Mouse (Mus musculus) ES-E14 (cell line): ENCODE results near the gene Ager. TPM values are rescaled to one million over a fixed set of nuclear protein-coding genes. Genes with fewer than 3 reads are reported as not detected.

Source experiments
- DNase-seq: peaks from one replicate; pipeline ENCODE4 v3.0.0-alpha.2; 2013; ENCODE audit warnings: low read depth, low spot score
- H3K27ac ChIP-seq: 2 replicates; pipeline ENCODE4 v1.5.1; 2012; ENCODE audit warnings: low read depth, mild to moderate bottlenecking, low read length, moderate library complexity, mixed read lengths; ENCODE audit not compliant: poor library complexity, insufficient read depth, severe bottlenecking
- H3K36me3 ChIP-seq: 2 replicates; pipeline ENCODE4 v1.6.1; 2012; ENCODE audit warnings: mild to moderate bottlenecking, low read length, moderate library complexity, mixed read lengths; ENCODE audit not compliant: control insufficient read depth, poor library complexity, insufficient read depth, severe bottlenecking
- H3K4me1 ChIP-seq, 2 experiments: fragments of 150-350 bp in 1 of 2; sonication (generic) in 1 of 2; 2 replicates each; pipeline ENCODE4 v1.6.1; 2012; ENCODE audit warnings: low read length in 2 of 2, mild to moderate bottlenecking in 1 of 2, mixed read lengths in 1 of 2; ENCODE audit not compliant: control insufficient read depth in 2 of 2, insufficient read depth in 2 of 2, poor library complexity in 1 of 2
- H3K4me3 ChIP-seq, 2 experiments: fragments of 150-350 bp in 1 of 2; sonication (generic) in 1 of 2; 2 replicates each; pipeline ENCODE4 v1.5.1; 2012; ENCODE audit warnings: low read length in 2 of 2, low read depth in 1 of 2, mild to moderate bottlenecking in 1 of 2, mixed read lengths in 1 of 2; ENCODE audit not compliant: insufficient read depth in 1 of 2, poor library complexity in 1 of 2, severe bottlenecking in 1 of 2
- H3K9ac ChIP-seq: 2 replicates; pipeline ENCODE4 v1.6.1; 2012; ENCODE audit warnings: low read depth, mild to moderate bottlenecking, low read length, mixed read lengths; ENCODE audit not compliant: poor library complexity, insufficient read depth, severe bottlenecking
- H3K9me3 ChIP-seq: fragments of 150-350 bp; sonication (generic); 2 replicates; pipeline ENCODE4 v1.6.1; 2012; ENCODE audit warnings: low read depth, mild to moderate bottlenecking, low read length; ENCODE audit not compliant: control insufficient read depth, insufficient read depth
- CHD2 ChIP-seq: IDR thresholded peaks from 2 replicates; pipeline ENCODE4 v1.6.1; 2014; ENCODE audit warnings: mild to moderate bottlenecking, low read depth, low read length, inconsistent platforms
- HCFC1 ChIP-seq: IDR thresholded peaks from 2 replicates; pipeline ENCODE4 v1.6.1; 2012; ENCODE audit warnings: low read length, inconsistent platforms, borderline replicate concordance; ENCODE audit not compliant: insufficient read depth
- MAFK ChIP-seq: IDR thresholded peaks from 2 replicates; pipeline ENCODE4 v1.6.1; 2014; ENCODE audit warnings: mild to moderate bottlenecking, low read depth, low read length, inconsistent platforms; ENCODE audit not compliant: insufficient read depth
- ZC3H11A ChIP-seq: IDR thresholded peaks from 2 replicates; pipeline ENCODE4 v1.6.1; 2012; ENCODE audit warnings: low read depth, mild to moderate bottlenecking, inconsistent platforms, low read length, borderline replicate concordance
- ZNF384 ChIP-seq: IDR thresholded peaks from 2 replicates; pipeline ENCODE4 v1.6.1; 2012; ENCODE audit warnings: low read depth, low read length, inconsistent platforms
- in situ Hi-C, 2 experiments: fragments of 600-800 bp; cut with MboI; formaldehyde crosslinking; loops; one replicate each; pipeline ENCODE4 v1.15.1; 2025; ENCODE audit warnings: low sequenced_read_pairs in 2 of 2, inconsistent platforms in 1 of 2; ENCODE audit not compliant: unreplicated experiment in 2 of 2
- total RNA-seq: library from RNA; depleted of rRNA; stranded (reverse); fragments of 300-350 nt; gene quantifications from 2 replicates; pipeline ENCODE4 v1.2.3, GENCODE M21; 2012

Ager gene
- total RNA-seq, 1 experiment = 2.3 TPM

- no peak for DNase-seq
- no peak overlapping the region for H3K27ac ChIP-seq
- H3K9me3 ChIP-seq = no peaks in the 10 kb centered on the region
- peaks cover 6% of the 10 kb centered on the region; the same call in 1 of the 2 replicates for H3K36me3 ChIP-seq
- no peak for TF ChIP-seq CHD2
- TF ChIP-seq MAFK = no peak
- TF ChIP-seq HCFC1 = no peak
- no peak for TF ChIP-seq ZC3H11A
- no peak for TF ChIP-seq ZNF384
- H3K9ac ChIP-seq = peak overlapping the region; percentile 21; the same call in 1 of the 2 replicates
- H3K4me1 ChIP-seq = peaks cover 0 to 9% of the 10 kb centered on the region in 2 experiments; a peak in 1 of 4 replicates
- no peak overlapping the region for H3K4me3 ChIP-seq
- in situ Hi-C loops = no loop called here
These were observed 25.5 kb downstream of the Ager start for GRCm38 (mm10) chr17:34623161-34623560.

GRCm38 (mm10) chr17:34624981-34625380 lies 27.3 kb downstream of the Ager start:
- H3K9ac ChIP-seq = no peak overlapping the region
- in situ Hi-C loops = no loop called here

GRCm38 (mm10) chr17:34626062-34626772 lies 28.6 kb downstream of the Ager start:
- Histone ChIP-seq H3K27ac (no peak overlapping the region), H3K4me1 (peaks cover 6 to 26% of the 10 kb centered on the region in 2 experiments; a peak in 3 of 4 replicates), H3K9me3 (no peaks in the 10 kb centered on the region), H3K9ac (peak overlapping the region; percentile 69), H3K36me3 (peaks cover 6% of the 10 kb centered on the region; the same call in 1 of the 2 replicates), H3K4me3 (peak overlapping the region; percentile 67 to 80)
- TF ChIP-seq ZC3H11A = no peak
- no peak for TF ChIP-seq CHD2
- no peak for TF ChIP-seq HCFC1
- TF ChIP-seq MAFK = no peak
- no peak for TF ChIP-seq ZNF384
- DNase-seq = no peak
- in situ Hi-C loops = no loop called here

More at GRCm38 (mm10) chr17:34624981-34625380, 27.3 kb downstream of the Ager start:
- Histone ChIP-seq H3K4me1 (peaks cover 6 to 16% of the 10 kb centered on the region in 2 experiments; a peak in 3 of 4 replicates), H3K4me3 (no peak overlapping the region), H3K27ac (no peak overlapping the region), H3K9me3 (no peaks in the 10 kb centered on the region), H3K36me3 (peaks cover 6% of the 10 kb centered on the region; the same call in 1 of the 2 replicates)
- DNase-seq = no peak
- TF ChIP-seq ZC3H11A (no peak), ZNF384 (no peak), HCFC1 (no peak), CHD2 (no peak), MAFK (no peak)

- no peaks in the 10 kb centered on the region for H3K9me3 ChIP-seq
- H3K4me3 ChIP-seq = peak overlapping the region; percentile 67 to 80
- peak overlapping the region; percentile 33 for H3K27ac ChIP-seq
- H3K9ac ChIP-seq = peak overlapping the region; percentile 69
- H3K36me3 ChIP-seq = peaks cover 6% of the 10 kb centered on the region; the same call in 1 of the 2 replicates
- no peak for TF ChIP-seq ZC3H11A
- no peak for TF ChIP-seq MAFK
- no peak for TF ChIP-seq CHD2
- no peak for TF ChIP-seq HCFC1
- no peak for TF ChIP-seq ZNF384
- no peak for DNase-seq
- in situ Hi-C loops = no loop called here
- H3K4me1 ChIP-seq = peaks cover 6 to 31% of the 10 kb centered on the region in 2 experiments; a peak in 3 of 4 replicates
These were observed 29.1 kb downstream of the Ager start for GRCm38 (mm10) chr17:34626773-34627092.
